Mouse (Mus musculus) fat pad, adult 2 months (tissue): ENCODE results near the gene Map4.
"Not testable (repeated sequence)": the region's sequence is repeated elsewhere in the genome, so short reads cannot be mapped to it uniquely, and the experiment has no call there.

Source experiments
- DNase-seq: peaks from one replicate; pipeline ENCODE4 v3.0.0-alpha.2; 2011; ENCODE audit warnings: low read depth, low spot score; ENCODE audit errors: extremely low read depth

The Map4 gene

DNA sequence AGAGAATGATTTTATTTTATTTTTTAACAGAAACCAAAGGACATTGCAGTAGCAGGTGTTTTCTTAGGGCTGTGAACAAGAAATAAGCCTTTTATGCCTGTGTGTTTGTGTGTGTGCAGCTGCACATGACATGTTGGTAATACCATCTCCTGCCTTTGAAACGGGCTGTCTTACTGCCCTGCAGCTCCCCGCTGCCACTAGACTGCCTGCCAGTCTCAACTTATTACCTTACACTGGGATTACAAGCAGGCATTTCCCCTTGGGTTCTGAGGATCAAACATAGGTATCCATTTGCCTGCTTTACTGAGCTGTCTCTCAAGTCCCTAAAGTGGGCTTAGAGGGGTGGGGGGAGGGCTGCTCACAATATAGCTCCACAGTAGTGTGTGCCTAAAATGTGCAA is 129.5 kb downstream of the Map4 start:
- no peak for DNase-seq

DNA sequence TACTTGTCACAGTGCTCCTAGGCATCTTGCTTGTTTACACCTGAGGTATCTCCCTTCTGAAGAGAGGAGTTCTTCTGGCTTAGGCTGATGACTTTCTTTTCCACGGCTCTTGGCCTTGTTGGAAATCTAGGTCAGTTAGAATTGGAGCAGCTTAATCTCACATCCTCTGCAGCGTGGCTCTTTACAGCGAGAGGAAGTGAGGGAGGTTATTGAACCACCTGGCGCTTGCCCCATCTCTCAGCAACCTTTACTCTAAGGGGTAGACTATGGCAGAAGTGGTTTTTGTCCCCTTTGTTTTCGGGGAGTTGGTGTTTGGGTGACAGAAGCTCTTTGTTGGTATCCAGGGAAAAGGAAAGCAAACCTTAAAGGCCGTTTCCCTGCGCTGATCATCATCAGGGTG is 131.1 kb downstream of the Map4 start:
- DNase-seq = no peak

GRCm38 (mm10) chr9:110062861-110063260 is 131.6 kb downstream of the Map4 start:
- no peak for DNase-seq

DNA sequence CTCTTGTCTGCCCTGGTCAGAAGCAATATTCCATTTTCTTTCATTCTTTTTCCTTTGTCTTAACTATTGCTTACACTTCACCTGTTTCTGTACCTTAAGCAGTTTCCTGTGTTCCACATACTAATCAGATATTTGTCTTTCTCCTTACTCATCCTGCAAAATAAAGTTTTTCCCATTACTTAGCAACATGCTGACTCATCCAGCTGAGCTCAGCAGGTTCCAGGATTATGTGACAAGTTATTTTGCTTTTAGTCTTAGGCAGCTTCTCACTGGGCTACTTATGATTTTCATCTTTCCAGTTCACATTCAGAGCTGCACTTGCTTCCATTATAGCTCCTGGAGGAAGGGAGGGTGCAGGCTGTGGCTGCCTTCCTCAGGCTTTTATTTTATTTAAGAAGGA is 133.4 kb downstream of the Map4 start:
- DNase-seq = no peak

DNA sequence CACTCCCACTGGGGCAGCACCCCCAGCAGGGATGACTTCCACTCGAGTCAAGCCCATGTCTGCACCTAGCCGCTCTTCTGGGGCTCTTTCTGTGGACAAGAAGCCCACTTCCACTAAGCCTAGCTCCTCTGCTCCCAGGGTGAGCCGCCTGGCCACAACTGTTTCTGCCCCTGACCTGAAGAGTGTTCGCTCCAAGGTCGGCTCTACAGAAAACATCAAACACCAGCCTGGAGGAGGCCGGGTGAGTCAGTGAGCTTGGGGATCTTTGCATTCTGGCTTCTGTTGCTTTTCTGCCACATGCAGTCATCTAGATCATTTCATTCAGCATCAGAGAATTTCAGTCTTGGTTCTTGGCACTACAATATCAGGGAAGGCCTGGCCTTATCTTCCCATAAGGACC is 137.5 kb downstream of the Map4 start:
- no peak for DNase-seq

DNA sequence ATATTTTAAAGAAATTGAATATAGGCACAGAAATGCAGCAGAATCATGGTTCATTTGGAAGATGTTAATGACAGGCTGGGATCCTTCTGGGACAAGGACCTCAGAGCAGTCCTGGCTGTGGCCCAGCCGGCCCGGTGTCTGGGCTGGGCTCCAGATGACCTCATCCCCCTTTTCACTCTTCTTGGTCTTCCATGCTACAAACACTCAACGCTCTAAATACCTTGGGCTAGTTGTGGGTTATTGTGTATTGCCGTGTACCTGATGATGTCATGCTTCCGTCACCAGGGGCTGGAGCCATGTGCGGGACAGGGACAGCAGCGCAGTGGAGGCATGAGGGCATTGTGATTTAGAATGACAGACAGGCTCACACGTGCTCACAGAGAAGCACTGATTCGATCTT is 139.1 kb downstream of the Map4 start:
- no peak for DNase-seq

- no peak for DNase-seq
Measured at GRCm38 (mm10) chr9:110071011-110071410, 139.8 kb downstream of the Map4 start.

DNA sequence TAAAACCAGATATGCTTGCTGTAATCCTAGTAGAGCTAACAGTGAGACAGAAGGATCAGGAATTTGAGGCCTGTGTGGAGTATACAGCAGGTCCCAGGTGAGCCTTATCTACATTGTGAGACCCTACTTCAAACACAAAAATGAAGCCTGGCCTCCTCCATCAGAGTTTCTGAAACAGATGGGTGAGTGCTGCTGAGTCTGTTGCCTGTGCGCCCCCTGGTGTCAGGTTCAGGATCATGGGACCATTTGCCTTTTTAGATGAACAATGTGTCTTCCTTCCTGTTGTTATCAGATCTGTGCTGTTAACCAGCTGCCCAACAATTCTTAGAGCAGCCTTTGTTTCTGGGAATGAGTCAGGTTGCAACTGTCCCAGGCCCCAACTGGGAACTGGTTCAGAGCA is 140.6 kb downstream of the Map4 start:
- DNase-seq = no peak

DNA sequence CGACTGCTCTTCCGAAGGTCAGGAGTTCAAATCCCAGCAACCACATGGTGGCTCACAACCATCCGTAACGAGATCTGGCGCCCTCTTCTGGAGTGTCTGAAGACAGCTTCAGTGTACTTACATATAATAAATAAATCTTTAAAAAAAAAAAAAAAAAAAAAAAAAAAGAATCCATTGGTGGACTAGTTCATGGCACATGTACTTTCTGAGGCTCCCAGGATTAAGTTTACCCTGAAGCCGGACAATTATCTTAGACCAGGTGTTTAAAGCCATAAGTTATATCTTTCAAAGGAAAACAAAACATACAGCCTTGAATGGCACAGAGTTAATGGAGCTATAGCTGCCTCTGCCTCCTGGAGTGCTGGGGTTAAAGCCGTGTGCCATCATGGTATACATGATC is 145.2 kb downstream of the Map4 start:
- DNase-seq = not testable (repeated sequence)

- no peak for DNase-seq
Measured at GRCm38 (mm10) chr9:110081066-110081465, 149.8 kb downstream of the Map4 start.

DNA sequence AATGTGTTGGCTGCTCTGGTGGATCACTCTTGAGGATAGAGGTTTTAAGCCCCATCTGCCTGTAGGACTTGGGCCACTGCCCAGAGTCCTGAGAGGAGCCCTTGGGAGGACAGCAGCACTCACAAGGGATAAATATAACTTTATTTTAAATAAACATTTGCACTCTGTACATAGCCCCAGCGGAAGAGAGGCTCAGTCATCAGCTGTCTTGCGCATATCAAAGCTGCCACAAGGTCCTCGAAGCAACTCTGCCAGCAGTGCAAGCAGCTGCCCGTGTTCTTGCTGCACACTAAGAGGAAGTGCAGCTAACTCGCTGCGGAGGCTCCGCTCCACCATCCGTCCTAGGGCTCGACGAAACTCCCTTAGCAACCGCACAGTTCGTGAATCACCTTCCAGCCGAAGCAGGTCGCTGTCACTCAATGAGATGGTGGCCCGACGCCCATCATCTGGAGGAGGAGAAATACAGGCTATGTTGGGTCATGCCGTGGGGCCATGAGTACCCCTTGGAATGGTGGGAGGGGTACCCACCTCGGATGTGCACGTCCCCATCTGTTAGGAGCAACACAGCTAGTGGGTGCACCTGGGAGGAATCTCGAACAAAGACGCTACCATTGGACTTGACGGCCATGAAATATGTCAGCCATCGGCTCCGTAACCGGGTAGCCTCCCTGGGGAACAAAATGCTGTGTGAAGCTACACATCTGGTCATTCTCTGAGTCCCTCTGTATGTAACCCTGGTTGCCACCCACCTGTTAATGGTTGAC is 153.1 kb downstream of the Map4 start:
- no peak for DNase-seq

- no peak for DNase-seq
Measured at GRCm38 (mm10) chr9:110085693-110086092, 154.4 kb downstream of the Map4 start.

DNA sequence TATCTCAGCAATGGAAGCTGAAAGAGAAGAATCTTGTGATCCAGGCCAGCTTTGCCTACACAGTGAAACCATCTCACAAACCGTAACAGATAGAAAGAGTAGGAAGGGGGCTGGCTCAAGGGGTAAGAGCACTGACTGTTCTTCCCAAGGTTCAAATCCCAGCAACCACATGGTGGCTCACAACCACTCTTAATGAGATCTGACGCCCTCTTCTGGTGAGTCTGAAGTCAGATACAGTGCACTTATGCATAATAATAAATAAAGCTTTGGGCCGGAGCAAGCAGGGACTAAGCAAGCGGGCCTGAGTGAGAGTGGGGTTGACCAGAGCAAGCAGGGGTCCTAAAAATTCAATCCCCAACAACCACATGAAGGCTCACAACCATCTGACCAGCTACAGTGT is 162.0 kb downstream of the Map4 start:
- no peak for DNase-seq

DNA sequence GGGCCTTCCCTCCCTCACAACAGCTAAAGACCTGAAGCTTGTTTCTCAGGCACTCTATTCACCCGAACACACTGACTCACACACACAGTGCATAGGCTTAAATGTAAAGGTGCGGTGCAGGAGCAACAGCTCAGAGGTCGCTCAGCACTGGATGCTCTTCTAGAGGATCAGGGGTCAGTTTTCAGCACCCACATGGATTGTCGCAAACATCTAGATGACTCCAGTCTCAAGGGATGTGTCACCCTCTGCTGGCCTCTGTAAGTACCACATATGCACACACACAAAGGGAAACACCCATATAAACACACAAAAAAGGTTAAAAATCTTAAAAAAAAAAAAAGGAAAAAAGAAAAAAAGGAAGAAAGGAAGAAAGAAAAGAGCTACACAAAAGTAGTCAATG is 163.5 kb downstream of the Map4 start:
- no peak for DNase-seq

DNA sequence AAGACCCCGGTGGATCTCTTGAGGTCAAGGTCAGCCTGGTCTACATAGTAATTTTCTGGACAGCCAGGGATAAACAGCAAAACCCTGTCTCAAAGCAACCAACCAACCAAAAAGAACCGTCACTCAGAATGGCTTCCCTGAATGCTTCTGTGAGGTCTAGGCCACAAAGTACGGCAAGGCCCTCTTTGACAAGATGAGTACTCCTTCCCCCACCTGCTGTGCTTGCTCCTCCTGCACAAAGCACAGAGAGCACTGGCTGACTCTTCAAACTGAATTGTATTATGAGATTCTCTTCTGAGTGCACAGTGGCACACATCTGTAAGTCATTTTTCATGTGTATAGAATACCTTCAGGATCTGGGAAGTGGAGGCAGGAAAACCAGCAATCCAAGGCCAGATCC is 166.5 kb downstream of the Map4 start:
- no peak for DNase-seq

DNA sequence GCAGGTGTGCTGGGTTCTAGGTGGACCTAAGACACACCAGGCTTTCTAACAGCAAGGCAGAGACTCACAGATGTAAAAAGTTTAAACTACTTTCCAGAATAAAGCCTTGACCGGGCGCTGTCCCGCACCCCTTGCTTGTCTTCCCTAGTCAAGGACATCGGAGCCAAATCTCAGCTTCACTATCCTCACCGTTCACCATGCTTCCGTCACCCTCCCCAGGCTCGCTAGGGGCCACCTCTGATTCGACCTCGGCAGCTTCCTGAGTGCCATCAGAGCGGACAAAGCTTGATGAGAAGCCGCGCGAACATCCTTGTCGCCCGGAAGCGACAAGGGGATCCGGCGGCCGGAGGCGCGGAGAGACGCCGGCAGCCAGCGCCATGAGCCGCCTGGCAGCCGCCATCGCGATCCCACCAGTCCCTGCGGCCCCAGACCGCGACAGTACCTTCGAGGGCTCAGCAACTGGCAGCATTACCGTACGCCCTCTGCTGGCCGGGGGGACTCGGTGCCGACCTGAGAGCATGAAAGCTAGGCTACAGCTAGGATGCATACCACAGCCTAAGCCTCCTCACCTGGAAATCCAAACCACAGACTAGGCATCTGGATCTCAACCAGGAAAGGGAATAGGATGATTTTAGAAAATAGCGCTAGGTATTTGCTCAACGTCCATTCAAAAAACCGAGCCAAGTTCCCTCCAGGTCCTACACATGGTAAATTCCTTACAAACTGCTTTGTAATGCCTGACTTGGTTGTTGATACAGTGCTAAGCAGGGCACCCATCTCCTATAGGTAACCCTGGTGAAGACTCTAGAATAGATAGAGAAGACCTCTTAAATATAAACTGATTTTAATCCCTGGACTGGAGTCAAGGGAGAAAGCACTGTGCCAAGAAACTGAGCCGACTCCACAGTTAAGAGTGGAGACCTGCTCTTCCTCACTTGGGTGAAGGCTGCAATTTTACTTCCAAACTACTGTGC is 169.7 kb downstream of the Map4 start:
- DNase-seq = peak; percentile 23

DNA sequence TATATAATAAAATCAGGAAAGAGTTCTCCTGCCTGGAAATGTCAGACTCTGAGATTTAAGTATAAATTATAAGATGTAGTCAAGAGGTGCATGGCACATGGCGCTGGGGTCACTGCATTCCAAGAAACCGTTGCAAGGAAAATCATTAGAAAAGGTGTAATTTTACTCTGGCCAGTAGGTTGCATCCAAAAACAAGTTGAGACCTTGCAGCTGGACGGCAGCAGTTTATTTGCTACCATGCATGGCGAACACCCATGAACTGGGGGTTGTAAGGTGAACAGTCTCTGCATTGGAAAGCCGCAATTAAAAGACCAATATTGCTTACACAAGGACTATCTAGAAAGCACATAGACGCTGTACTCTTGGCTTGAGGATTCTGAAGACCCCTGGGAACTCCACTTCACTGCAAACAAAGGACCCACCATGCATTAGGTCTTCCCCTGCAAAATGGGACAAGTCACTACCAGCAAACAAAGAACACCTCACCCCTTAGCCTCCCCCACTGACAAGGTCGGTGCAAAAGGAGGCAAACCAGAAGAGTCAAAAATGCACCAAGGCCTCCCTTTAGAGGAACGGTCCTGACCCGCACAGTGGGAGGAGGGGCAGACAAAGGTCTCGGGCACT is 185.2 kb downstream of the Map4 start:
- DNase-seq = no peak

DNA sequence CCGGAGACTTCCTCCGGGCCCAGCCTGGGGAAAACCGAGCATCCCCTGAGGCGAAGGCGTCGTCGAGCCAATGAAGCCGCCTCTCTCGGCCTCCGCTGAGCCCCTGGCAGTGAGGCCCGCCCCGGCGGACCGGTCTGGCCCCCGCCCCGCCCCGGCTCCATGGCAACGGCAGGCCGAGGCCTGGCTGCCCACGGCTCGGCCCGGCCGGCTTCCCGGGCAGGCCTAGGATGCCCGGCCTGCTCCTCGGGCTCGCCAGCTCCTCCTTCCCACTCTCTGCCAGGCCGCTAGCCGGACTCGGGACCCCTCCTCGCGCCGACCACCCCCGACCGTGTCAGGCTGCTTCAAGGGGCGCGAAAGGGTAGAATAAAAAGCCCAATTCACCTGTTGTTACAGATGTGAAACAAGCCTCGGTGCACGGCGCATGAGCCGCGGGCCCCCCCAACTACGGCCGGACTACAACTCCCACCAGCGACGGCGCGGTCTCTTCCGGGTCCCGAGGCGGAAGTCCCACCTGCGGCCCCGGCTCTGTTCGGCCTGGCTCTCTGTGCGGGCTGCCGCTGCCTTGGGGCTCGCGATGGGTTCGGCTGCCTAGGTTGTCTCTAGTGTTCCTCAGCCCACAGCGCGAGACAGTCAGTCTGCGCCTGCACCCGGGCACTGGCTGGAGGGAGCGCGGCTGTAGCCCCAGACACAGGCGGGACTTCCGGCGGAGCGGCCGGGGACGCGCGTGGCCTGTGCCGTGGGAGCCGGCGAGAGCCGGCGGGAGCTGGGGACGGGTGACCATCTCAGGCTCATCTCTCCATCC is 185.9 kb downstream of the Map4 start, which contains the start of gene Smarcc1:
Gene Smarcc1 (plus strand): TSS at position 732 of the 802 bp plus-strand sequence.
- peak; percentile 13 for DNase-seq

- DNase-seq = no peak
Measured at GRCm38 (mm10) chr9:110117779-110118139, 186.5 kb downstream of the Map4 start, which contains the start of gene Dhx30. Dhx30 (minus strand) TSS chr9:110117830.

GRCm38 (mm10) chr9:110118249-110118648 is 187.0 kb downstream of the Map4 start:
- DNase-seq = no peak

DNA sequence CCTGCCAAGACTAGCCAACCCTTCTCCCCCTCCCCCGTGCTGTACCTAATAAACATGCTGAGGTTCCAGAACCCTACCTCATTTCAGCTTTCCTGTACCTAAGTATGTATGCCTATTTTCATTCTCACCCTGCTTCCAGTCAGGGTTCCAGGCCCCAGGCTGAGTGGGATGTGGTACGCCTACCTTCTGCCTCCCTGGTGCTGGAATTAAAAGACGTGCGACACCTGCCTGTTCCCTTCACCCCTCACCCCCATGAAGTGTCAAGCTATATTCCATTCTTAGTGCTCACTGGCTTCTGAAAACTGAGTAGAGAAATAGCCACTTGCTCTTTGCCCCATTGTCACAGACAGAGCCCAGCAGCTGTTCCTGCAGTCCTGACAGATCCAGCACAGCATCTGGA is 190.2 kb downstream of the Map4 start:
- DNase-seq = no peak
